Mouse (Mus musculus) thymus, postnatal 36 days (tissue): ENCODE results near the gene Cct8.

Source experiments
- DNase-seq, 2 experiments: peaks; one replicate each; pipeline ENCODE4 v3.0.0; 2022; ENCODE audit warnings: mixed read lengths in 2 of 2

Cct8 gene

GRCm38 (mm10) chr16:87444071-87444470 is 51.6 kb downstream of the Cct8 start:
- DNase-seq: no peak

GRCm38 (mm10) chr16:87443245-87443644 is 52.4 kb downstream of the Cct8 start:
- no peak for DNase-seq

- no peak for DNase-seq
Observed at GRCm38 (mm10) chr16:87442291-87442690, 53.4 kb downstream of the Cct8 start.

GRCm38 (mm10) chr16:87441089-87441488 is 54.6 kb downstream of the Cct8 start:
- DNase-seq: peak; percentile 30 to 31

GRCm38 (mm10) chr16:87440184-87440686 is 55.4 kb downstream of the Cct8 start, which contains the start of gene Rwdd2b:
TSS of gene Rwdd2b (minus strand) at chr16:87440573.
- peak; percentile 93 for DNase-seq

GRCm38 (mm10) chr16:87438697-87439096 is 57.0 kb downstream of the Cct8 start:
- DNase-seq: no peak

- DNase-seq: no peak
Observed at GRCm38 (mm10) chr16:87437096-87437495, 58.6 kb downstream of the Cct8 start.

GRCm38 (mm10) chr16:87435411-87436205 is 60.1 kb downstream of the Cct8 start:
- DNase-seq: peak in 1 of 2 experiments; percentile 5

- no peak for DNase-seq
Observed at GRCm38 (mm10) chr16:87434946-87435345, 60.7 kb downstream of the Cct8 start.

DNA sequence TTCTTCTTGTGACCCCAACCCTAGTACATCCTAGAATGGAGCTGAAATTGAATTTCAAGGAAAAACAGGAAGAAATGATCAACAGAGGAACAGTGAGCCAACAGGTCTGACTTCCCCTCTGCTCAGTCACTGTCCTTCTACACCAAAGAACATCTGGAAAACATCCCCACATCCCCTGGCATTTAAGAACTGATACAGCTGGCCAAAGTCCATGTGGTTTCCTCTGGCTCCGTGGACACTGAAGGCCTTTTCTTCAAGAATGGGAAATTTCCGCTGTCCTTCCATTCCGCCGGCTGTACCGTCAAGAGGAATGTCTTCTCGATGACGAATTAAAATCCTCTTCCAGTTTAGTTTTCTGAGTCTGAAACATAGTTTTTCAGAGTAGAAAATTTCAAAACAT is 61.4 kb downstream of the Cct8 start:
- DNase-seq: no peak
